Mouse (Mus musculus) right cerebral cortex, postnatal 10 days (tissue): ENCODE measurements around the gene Rpl36-ps4.

Source experiments
- DNase-seq, 2 experiments: peaks; one replicate each; pipeline ENCODE4 v3.0.0; 2021; ENCODE audit warnings: low spot score in 2 of 2

Rpl36-ps4 gene

DNA sequence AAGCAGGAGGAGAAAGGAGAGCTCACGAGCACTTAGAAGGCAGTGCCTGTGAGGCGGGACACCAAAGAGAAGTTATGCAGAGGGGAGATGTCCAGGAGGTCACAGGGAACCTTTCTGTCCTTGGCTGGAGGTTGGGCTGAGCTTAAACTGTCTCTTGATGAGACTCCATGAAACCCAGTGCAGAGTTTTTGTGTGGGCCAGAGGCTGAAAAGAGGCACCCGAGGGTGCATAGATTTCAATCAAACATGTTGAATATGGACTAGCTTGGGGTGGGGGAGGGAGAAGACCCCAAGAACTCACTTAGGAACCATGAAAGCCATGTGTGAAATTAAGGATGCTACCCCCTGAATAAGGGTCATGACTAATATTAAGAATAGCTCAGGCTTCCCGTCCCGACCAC lies at the start of gene Rpl36-ps4:
Gene Rpl36-ps4 (plus strand): TSS at position 301 of the 400 bp plus-strand sequence.
- no peak for DNase-seq

- DNase-seq, result peak in 1 of 2 experiments; percentile 19
Measured at GRCm38 (mm10) chr17:87871461-87872126, 49.2 kb upstream of the Rpl36-ps4 start.

DNA sequence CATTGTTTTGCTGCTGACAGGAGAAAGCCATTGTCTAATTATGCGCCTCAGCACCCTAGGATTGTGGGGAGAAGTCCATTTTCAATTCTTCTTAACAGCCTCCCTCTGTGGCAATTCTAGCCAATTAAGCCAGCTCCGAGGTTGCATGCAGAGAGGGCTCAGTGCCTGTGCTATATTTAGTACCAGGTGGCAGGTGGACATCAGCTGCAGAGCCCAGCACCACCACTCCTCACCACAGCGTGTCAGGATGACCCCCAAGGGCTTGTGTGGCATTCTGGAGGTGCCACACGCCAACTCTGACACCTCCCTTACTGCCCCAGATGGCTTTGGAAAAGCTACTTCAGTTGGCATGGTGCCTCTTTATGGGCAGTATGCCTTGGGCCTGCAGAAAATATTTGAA lies 48.5 kb upstream of the Rpl36-ps4 start:
- DNase-seq, result peak in 1 of 2 experiments; percentile 20

GRCm38 (mm10) chr17:87873456-87873855 lies 47.3 kb upstream of the Rpl36-ps4 start:
- DNase-seq, result no peak

DNA sequence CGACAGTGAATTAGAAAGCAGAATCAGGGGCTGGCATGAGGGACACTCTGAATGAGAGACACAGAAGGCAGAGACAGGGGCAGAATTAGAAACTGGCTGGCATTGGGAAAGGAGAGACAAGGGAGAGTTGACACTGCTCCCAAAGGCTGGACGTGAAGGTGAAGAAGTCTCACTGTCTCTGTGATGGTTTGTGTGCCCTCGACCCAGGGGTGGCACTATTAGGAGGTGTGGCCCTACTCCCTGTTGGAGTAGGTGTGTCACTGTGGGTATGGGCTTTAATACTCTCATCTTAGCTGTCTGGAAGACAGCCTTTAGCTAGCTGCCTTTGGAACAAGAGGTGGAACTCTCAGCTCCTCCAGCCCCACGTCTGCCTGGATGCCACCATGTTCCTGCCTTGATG lies 46.8 kb upstream of the Rpl36-ps4 start:
- no peak for DNase-seq

- peak in 1 of 2 experiments; percentile 18 for DNase-seq
Measured at GRCm38 (mm10) chr17:87875346-87875920, 45.3 kb upstream of the Rpl36-ps4 start.

DNA sequence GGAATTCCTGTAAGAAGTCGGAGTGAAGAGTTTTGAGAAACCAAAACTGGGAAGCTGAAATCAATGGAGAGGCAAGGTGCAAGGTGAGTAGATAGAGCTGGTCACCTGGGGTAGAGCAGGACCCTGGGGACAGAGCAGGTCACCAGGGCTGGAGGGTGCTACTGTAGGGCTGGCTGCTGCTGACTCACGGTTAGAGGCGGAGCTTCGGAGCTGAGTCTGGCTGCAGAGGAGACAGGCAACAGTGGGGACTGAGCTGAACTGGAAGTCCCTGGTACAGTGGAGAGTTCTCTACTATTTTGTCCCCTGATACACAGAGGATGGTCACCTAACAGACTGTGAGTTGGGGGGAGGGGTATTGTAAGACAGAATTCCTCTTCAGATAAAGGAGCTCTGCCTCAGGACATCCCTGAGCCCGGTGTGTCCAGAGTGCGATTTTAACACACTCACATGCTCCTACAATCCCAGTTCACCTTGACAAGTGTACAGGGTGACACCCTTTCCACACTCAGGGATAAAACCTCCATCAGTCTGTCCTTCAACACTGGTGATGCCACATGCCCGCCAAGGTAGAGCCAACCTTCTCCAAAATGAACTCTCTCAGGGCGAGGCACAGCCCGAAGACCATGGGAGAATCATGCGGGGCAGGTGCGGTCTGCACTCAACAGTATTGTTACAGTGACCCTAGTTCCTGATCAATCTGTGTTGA lies 44.3 kb upstream of the Rpl36-ps4 start:
- DNase-seq, result peak in 1 of 2 experiments; percentile 28

DNA sequence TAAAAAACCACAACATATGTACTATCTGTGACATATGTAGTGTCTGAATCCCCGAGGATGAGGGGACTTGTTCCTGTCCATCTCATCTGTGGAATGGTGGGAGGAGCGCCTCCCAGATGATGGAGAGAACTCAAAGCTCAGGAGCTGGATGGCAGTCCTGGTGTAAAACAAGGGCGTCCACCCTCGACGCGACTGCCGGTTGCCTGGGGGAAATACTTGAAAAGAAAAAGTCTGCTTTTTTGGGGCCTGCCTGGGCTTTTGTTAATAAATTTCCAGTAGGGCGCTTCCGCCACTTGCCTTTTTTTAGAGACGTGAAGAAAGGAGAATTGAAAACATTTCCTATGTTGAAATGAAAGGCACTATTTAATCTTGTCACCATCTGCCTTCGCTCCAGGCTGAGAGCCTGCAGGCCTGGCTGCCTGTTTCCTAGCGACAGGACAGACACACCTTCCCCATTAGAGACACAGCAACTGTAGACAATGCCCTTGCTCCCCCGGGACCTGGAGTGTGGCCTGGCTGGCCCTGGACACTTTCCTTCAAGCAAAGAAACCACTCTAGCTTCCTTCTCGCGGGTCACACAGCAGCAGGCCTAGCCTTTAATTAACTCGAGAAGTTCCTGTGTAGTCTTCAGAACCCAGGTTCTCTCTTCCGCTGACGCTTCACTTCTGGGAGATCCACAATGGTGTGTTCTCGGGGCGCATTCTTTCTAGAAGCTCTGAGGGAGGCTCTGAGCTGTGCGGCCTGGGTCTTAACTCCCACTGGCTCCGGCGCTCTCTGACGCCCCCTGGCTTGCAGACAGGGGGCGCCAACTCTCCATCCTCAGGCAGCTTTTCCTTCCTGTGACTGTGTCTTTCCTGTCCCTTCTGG lies 43.3 kb upstream of the Rpl36-ps4 start:
- DNase-seq, result peak; percentile 65 to 76

DNA sequence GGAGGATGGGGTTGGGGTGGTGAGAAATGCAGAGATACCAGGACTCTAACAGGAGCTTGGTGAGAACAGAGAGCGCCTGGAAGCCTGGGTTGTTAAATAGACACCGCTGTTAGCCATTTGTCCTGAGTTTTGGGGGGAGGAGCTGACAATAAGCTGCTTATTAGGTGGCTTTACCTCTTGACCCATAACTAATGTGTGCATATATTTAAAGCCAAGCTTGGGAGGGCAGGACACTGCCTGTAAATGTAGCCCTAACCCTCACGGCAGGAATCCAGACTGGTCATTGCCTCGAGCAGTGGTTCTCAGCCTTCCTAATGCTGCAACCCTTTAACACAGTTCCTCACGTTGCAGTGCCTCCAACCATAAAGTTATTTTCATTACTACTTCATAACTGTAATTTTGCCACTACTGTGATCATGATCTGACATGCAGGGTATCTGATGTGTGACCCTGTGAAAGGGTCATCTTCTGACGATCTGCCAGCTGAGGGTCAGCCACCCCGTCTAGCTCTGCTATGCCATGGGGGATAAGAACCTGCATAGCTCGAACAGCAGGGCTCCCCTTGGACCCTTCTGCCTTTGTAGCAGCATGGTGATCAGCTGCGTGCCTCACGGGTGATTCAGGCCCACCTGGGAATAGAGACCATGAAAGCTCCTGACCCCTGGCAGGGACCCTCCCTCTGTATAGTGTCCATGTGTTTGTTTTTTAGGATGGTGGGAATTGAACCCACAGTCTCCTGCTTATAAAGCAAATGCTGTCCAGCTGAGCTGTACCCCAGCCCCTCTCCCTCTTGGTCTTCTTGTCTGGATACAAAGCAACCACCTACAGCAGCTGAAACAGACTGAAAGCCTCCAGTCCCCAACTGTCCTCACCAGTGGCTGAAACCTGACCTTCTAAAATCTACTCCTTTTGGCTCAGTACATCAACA lies 42.0 kb upstream of the Rpl36-ps4 start:
- peak in 1 of 2 experiments; percentile 21 for DNase-seq

DNA sequence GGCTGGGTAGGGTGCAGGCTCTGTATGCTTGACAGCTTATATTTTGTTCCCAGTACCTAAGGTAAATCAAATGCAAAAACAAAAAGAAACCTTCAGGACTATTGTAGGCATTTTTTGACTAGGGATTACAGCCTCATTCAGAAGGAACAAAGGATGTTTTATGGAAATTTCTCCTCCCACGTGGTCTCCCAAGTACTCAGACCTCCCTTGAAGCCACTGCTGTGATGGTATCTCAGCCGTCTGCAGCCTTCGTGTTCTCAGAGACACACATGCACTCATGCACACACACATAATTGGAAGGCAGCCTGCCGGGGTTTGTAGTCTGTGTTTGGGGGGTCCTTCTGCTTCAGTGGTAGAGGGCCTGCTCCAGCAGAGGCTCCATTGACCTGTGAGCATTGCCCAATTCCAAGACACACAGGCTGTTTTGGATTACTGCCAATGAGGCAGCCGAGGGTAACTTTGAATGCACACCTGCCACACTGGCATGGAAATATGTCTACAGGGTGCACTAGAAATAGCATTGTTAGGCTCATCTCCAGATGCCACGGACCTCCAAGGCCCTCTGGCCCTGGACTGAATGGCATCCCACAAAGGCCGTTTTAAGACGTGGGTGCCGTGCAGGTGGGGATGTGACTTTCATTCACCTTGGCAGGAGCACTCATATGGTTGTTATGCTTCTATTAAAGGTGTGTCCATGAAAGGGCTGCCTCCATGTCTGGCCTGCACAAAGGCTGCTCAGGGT lies 41.1 kb upstream of the Rpl36-ps4 start:
- peak in 1 of 2 experiments; percentile 11 for DNase-seq

- DNase-seq, result peak in 1 of 2 experiments; percentile 53
Measured at GRCm38 (mm10) chr17:87882594-87882993, 38.2 kb upstream of the Rpl36-ps4 start.

GRCm38 (mm10) chr17:87897175-87897574 lies 23.6 kb upstream of the Rpl36-ps4 start:
- no peak for DNase-seq

DNA sequence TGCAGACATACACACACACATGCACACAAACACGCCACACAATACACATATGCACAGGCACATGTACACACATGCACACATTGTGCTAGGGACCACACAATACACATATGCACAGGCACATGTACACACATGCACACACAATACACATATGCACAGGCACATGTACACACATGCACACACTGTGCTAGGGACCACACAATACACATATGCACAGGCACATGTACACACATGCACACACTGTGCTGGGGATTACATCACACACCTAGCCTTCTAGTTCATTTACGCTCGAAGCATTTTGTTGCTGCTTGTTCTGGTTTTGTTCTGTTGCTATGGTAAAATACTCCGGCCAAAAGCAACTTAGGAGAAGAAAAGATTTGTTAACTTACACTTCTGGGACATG lies 20.1 kb upstream of the Rpl36-ps4 start:
- no peak for DNase-seq

DNA sequence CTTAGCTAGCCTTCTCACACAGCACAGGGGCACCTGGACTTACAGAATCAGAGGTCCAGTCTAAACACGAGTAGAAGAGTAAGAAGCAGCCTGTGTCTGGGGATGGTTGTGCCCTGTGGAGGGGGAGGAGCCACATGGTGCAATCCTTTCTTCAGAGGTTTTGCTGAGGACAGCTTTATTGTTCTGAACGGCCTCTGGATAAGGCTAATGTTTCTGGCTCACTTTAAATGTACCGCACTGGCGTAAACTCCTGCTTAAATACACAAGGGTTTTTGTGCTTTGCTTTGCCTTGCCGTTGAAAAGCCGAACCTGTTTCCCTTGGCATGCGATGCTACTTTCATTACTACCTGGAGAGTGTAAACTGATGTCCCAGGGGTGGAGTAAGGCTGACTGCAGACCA lies 19.6 kb upstream of the Rpl36-ps4 start:
- peak in 1 of 2 experiments; percentile 8 for DNase-seq

GRCm38 (mm10) chr17:87903213-87903612 lies 17.6 kb upstream of the Rpl36-ps4 start:
- peak in 1 of 2 experiments; percentile 18 for DNase-seq

- DNase-seq, result peak in 1 of 2 experiments; percentile 10
Measured at GRCm38 (mm10) chr17:87903725-87904124, 17.1 kb upstream of the Rpl36-ps4 start.

DNA sequence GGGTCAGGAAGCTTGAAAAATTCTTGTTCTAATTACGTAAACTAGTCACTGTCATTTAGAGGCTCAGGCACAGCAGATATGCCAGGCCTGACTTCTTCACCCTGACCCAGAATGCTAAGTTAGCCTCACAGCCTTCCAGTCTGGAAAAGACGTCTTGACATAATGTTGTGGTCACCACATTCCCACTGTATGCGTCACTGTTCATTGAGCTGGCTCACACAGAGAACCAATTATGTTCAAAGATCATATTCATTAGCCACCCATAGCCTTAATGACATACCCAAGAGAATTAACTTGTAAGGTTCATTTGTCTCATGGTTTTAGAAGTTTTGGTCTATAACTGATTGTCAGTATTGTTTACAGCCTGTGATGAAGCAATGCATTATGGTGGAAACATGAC lies 5.4 kb upstream of the Rpl36-ps4 start:
- DNase-seq, result no peak

- DNase-seq, result no peak
Measured at GRCm38 (mm10) chr17:87918121-87918520, 2.7 kb upstream of the Rpl36-ps4 start.

- no peak for DNase-seq
Measured at GRCm38 (mm10) chr17:87934326-87934725, 13.5 kb downstream of the Rpl36-ps4 start.

DNA sequence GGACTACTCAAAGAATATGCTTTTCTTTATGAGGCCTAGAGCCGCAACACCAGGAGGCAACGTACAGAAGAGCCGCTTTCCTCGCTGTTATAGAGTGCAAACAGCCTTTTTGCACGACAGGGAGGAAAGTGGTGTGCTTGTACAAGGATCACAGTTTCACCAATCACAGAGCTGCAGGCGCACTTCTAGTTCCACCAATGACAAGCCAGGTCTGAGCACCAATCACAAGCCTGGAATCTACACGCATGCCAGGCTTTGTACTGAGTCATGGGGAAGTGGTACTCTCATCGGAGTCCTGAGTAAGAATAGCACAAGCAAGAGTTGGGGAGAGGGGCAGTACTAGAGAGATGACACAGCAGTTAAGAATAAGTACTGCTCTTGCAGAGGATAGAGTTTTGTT lies 14.0 kb downstream of the Rpl36-ps4 start:
- DNase-seq, result no peak
